9 mouse cellular contexts compared by ENCODE assay signal in the genomic region with DNA sequence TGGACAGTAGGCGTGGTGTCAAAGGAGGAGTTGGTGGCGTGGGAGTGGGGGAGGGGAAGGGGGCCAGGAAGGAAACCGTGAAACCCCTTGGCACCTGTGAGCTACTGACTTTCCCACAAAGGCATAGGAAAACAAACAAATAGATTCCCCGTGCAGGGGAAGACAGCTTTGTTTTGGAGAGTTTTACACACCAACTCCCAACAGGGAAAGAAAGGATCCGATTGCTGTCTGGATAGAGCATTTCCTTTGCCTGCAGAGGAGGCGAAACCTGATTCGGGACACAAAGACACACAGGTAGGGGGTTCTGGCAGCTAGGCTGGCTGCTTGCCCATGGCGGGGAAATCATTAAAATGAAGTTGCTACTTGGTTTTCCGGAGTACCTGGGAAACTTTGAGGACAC.
DNase-seq lines count a peak whose midpoint lies in the region; ATAC-seq and TF ChIP-seq lines count a peak whose summit lies in the region.
"Had no signal": no experiment of that assay in that cellular context is flagged by ENCODE, and none has a peak within 500 bp of the region (broad histone marks: within the 10 kb centered on the region; RNA-seq: fewer than 3 reads in every experiment).

No protein-coding gene starts in this region.

- peak overlapping the region; percentile 10; the same call in 1 of the 2 replicates for H3K4me3 ChIP-seq in testis, adult 2 months (ENCODE audit: control insufficient read depth, low read depth, low read length)
- H3K4me3 ChIP-seq in hindbrain, embryonic 12.5 days: no peak overlapping the region; the same call in 1 of the 2 replicates
- H3K4me3 ChIP-seq in limb, embryonic 12.5 days (replicated peaks): peak overlapping the region; percentile 24
- H3K4me3 ChIP-seq in stomach, embryonic 16.5 days (replicated peaks; ENCODE audit: low read length): peak overlapping the region; percentile 26

- H3K4me1 ChIP-seq in testis, adult 2 months (ENCODE audit: control insufficient read depth, insufficient read depth, low read length): peaks cover 7% of the 10 kb centered on the region
- peaks cover 11% of the 10 kb centered on the region for H3K4me1 ChIP-seq in hindbrain, embryonic 12.5 days
- H3K4me1 ChIP-seq in limb, embryonic 12.5 days (replicated peaks): peaks cover 22% of the 10 kb centered on the region
- no peaks in the 10 kb centered on the region for H3K4me1 ChIP-seq in stomach, embryonic 16.5 days (ENCODE audit: control insufficient read depth, insufficient read depth, low read length)

- no peak for DNase-seq in testis, postnatal 14 days (ENCODE audit: low spot score)
- DNase-seq in frontal cortex, postnatal 10 days (ENCODE audit: low spot score in 2 of 2): no peak
- DNase-seq in layer of hippocampus, adult 18-20 months (ENCODE audit: low spot score in 2 of 2): no peak

- 13% methylated on average over 9 of the region's 9 CpGs for WGBS in hindbrain, embryonic 12.5 days
- 8% methylated on average over 9 of the region's 9 CpGs for WGBS in limb, embryonic 12.5 days
- 8% methylated on average over 9 of the region's 9 CpGs for WGBS in stomach, embryonic 16.5 days

- peak overlapping the region; percentile 37 for H3K4me2 ChIP-seq in hindbrain, embryonic 12.5 days (replicated peaks)
- peak overlapping the region; percentile 49 for H3K4me2 ChIP-seq in limb, embryonic 12.5 days
- peak overlapping the region; percentile 40 for H3K4me2 ChIP-seq in stomach, embryonic 16.5 days (ENCODE audit: low read depth, low read length)

- TF ChIP-seq POLR2A in testis, adult 2 months (IDR thresholded peaks at IDR 0.05; ENCODE audit: control insufficient read depth, low read depth, low read length): no peak

- TF ChIP-seq CTCF in testis, adult 2 months (IDR thresholded peaks at IDR 0.05; ENCODE audit: control insufficient read depth, insufficient read depth, insufficient replicate concordance, low read depth, low read length): no peak

- H3K36me3 ChIP-seq in testis, adult 2 months (ENCODE audit: control insufficient read depth, insufficient read depth, low read length): no peaks in the 10 kb centered on the region
- H3K36me3 ChIP-seq in hindbrain, embryonic 12.5 days: no peaks in the 10 kb centered on the region
- no peaks in the 10 kb centered on the region for H3K36me3 ChIP-seq in limb, embryonic 12.5 days
- no peaks in the 10 kb centered on the region for H3K36me3 ChIP-seq in stomach, embryonic 16.5 days (ENCODE audit: control insufficient read depth, insufficient read depth, low read length)

- H3K9ac ChIP-seq in hindbrain, embryonic 12.5 days: no peak overlapping the region
- no peak overlapping the region for H3K9ac ChIP-seq in limb, embryonic 12.5 days (replicated peaks)
- H3K9ac ChIP-seq in stomach, embryonic 16.5 days (ENCODE audit: low read length): no peak overlapping the region

- no peak overlapping the region for H3K27ac ChIP-seq in testis, adult 2 months (ENCODE audit: control insufficient read depth, insufficient read depth, low read depth, low read length)
- H3K27ac ChIP-seq in hindbrain, embryonic 12.5 days: no peak overlapping the region
- peak overlapping the region; percentile 53; the same call in 1 of the 2 replicates for H3K27ac ChIP-seq in limb, embryonic 12.5 days
- no peak overlapping the region for H3K27ac ChIP-seq in stomach, embryonic 16.5 days (ENCODE audit: low read length)

- H3K9me3 ChIP-seq in hindbrain, embryonic 12.5 days (replicated peaks): no peaks in the 10 kb centered on the region
- H3K9me3 ChIP-seq in limb, embryonic 12.5 days: no peaks in the 10 kb centered on the region
- H3K9me3 ChIP-seq in stomach, embryonic 16.5 days (replicated peaks; ENCODE audit: control insufficient read depth, low read length): no peaks in the 10 kb centered on the region

- no peaks in the 10 kb centered on the region for H3K27me3 ChIP-seq in testis, adult 2 months (ENCODE audit: control insufficient read depth, insufficient read depth, low read length)
- no peaks in the 10 kb centered on the region for H3K27me3 ChIP-seq in hindbrain, embryonic 12.5 days
- no peaks in the 10 kb centered on the region for H3K27me3 ChIP-seq in limb, embryonic 12.5 days
- H3K27me3 ChIP-seq in stomach, embryonic 16.5 days (ENCODE audit: control insufficient read depth, insufficient read depth, low read length): no peaks in the 10 kb centered on the region
- H3K27me3 ChIP-seq: Patski had no signal

- no peak for ATAC-seq in hindbrain, embryonic 12.5 days (ENCODE audit: low FRiP score)
- no peak for ATAC-seq in limb, embryonic 12.5 days (ENCODE audit: insufficient number of reproducible peaks, insufficient read depth, low FRiP score, low TSS enrichment, low read depth)
- ATAC-seq in stomach, embryonic 16.5 days (ENCODE audit: insufficient read depth, low FRiP score): no peak
- ATAC-seq in granulocyte monocyte progenitor cell, adult 5-6 weeks (replicated peaks; ENCODE audit: poor library complexity, severe bottlenecking): no peak
- ATAC-seq: Patski had no signal
